Mouse (Mus musculus) c-Kit-negative CD71-positive TER-119-positive erythroid progenitor cells, embryonic 14.5 days (primary cell): ENCODE results near the gene Ksr1.

Experiments
- DNase-seq: peaks from one replicate; pipeline ENCODE4 v3.0.0-alpha.2; 2013; ENCODE audit warnings: low read depth, low spot score

Gene Ksr1

GRCm38 (mm10) chr11:79146331-79146767, at the start of gene Ksr1:
Gene Ksr1 (minus strand): TSS chr11:79146407.
- DNase-seq: peak; percentile 66

- peak; percentile 37 for DNase-seq
Observed at GRCm38 (mm10) chr11:79192176-79192575, 46.0 kb upstream of the Ksr1 start.

- DNase-seq: no peak
Observed at GRCm38 (mm10) chr11:79191214-79191613, 45.0 kb upstream of the Ksr1 start.

DNA sequence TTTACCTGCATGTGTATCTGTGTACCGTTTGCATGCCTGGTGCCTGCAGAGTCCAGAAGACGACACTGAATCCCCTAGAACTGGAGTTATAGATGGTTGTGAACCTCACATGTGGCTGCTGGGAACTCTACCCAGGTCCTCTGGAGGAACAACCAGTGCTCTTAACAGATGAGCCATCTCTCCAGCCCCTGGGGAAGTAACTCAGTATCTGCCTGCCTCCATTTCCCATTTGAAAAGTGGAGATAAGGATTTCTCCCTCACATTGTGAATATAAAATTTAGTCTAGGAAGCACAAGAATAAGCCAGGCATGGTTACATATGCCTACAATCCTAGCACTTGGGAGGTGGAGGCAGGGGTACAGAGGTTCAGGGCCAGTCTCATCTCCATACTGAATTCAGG, 44.0 kb upstream of the Ksr1 start:
- DNase-seq: no peak

DNA sequence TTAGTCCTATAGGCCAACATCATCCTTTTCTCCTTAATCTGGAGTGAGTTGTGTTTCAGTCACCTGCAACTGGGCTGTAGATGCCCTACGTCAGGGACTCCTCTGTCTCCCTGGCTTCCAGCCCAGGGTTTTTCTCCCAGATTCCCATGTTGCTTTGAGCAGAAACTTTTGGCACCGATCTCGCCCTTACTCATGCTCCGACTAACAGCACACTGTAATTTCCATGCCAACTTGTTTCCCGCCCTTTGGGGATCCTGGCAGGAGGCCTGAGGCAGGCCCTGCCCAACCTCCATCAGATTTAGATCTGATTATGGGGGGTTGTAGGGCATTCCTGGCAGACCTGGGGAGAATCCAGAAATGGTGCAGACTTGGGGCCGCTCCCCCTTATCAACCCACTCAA, 42.0 kb upstream of the Ksr1 start:
- DNase-seq: no peak

DNA sequence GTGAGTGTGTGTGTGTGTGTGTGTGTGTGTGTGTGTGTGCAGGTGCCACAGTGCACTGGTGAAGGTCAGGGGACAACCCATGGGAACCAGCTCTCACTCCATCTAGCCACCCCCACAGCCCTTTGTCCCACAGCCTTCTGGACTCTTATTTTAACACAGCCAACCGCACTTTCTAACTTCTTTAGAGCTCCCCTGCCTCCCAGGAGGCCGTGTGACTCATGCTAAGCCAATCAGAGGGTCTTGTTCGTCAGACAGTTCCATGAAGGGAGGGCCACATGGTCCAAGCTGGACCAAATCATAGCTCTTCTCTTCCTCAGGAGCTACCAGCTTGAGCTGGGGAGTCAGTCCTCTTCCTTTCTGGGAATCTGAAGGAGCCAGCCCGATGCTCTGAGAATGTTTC, 41.1 kb upstream of the Ksr1 start:
- DNase-seq: no peak

DNA sequence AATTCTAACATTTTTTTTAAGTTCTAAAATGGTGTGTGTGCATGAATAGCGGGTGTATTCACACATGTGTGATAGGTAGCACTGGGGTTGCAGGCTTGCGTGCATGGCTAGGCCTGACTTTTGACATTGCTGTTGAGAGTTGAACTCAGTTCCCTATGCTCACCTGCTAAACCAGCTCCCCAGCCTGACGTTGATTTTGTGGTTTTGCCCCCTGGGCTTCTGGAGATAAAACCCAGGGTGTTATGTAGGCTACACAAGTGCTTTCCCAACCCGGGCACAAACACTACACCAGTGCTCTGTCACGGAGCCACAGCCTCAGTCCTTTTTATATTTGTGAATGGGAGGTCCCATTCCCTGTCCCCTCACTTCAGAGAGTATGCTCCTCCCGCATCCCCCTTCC, 39.5 kb upstream of the Ksr1 start:
- DNase-seq: no peak

DNA sequence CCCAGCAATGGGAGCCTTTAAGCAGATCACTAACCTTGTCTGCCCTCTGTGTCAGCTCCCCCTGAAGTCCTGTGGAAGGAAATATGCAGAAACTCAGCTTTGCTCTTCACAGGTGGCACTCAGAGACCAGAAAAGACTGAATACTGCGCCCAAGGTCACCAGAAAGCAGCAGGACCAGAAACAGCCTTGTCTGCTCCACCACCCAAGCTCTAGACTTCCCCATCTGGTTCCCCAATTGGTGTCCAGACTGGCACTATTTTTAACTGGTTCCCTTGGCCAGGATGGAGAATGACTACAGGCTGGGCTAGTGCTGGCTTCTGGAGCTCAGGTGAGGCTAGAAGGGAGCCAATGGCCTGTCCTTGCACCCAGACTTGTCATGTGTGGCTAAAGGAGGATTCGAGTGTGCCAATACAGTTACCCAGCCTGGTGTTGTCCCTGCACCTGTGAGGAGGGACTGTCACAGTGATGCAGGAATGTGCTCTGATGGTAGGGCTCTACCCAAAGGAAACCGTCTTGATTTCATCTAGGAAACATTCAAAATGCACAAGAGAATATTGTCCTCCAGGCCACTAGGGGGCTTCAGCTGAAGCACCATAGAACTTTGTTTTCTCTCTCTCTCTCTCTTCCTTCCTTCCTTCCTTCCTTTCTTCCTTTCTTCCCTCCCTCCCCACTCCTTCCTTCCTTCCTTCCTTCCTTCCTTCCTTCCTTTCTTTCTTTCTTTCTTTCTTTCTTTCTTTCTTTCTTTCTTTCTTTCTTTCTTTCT, 38.1 kb upstream of the Ksr1 start:
- DNase-seq: no peak

- DNase-seq: no peak
Observed at GRCm38 (mm10) chr11:79183400-79183799, 37.2 kb upstream of the Ksr1 start.

DNA sequence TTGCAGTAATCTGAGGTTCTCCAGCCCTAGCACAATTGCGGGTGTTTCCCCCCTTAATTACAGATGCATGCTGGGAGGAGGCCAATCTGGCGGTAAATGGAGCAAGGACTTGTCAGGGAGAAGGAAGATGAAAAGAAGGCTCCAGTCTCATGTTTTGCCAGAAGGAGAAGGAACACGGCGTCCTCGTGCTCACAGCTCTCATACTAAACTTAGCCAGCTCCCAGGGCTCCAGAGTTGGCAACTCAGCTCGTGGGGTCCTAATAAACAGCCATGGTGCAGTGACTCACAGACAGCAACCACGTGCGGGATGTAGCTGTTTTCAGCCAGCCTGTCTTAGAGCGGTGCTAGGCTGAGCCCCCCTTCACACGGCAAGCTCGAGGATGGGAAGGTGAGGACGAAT, 36.7 kb upstream of the Ksr1 start:
- DNase-seq: no peak

GRCm38 (mm10) chr11:79181914-79182313, 35.7 kb upstream of the Ksr1 start:
- DNase-seq: no peak

GRCm38 (mm10) chr11:79176687-79177086, 30.5 kb upstream of the Ksr1 start:
- no peak for DNase-seq

DNA sequence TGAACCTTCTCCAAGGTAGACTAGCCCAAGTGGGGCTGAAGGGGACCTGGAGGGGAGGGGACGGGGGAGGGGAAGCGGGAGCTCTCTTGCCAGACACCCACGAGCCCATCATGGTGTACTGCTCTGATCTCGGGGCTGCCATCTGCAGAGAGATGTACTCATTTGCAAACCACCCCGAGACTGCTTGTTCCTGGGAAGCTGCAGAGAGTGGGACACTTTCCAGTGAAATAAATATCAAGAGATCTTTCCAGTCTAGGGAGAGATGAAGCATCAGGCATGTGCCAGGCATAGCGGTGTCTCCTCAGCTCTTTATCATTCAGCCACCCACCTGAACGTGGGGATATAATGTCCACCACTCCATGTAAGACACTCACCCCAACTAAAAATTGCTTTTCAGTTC, 25.8 kb upstream of the Ksr1 start:
- no peak for DNase-seq

GRCm38 (mm10) chr11:79166582-79167300, 20.5 kb upstream of the Ksr1 start:
- DNase-seq: no peak

DNA sequence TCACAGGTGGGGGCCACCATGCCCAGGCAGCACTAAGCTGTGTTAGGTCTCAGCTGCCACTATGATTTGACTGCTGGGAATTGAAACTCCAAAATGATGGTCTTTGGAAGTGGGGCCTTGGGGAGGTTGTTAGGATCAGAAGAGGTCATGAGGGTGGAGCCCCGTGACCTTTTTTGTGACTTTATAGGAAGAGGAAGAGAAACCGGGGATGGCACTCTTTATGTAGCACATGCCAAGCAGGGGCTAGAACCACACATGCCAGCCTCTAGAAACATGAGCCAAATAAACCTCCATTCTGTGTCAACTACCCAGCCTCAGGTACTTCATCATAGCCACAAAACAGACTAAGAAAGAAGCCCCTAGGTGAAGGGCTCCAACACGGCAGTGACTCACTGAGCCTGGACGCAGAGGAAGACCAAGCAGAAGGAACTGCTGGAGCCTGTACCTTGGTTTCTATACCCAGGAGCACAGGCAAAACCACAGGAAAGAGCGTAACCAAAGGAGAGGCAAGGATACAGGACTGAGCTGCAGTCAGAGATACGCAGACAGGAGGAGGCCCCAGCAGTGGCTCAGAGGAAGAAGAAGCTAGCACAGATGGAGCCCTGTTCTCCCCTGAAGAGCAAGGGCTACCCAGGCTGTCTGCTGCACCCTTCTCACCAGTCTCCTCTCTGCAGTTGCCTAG, 15.0 kb upstream of the Ksr1 start:
- DNase-seq: no peak

DNA sequence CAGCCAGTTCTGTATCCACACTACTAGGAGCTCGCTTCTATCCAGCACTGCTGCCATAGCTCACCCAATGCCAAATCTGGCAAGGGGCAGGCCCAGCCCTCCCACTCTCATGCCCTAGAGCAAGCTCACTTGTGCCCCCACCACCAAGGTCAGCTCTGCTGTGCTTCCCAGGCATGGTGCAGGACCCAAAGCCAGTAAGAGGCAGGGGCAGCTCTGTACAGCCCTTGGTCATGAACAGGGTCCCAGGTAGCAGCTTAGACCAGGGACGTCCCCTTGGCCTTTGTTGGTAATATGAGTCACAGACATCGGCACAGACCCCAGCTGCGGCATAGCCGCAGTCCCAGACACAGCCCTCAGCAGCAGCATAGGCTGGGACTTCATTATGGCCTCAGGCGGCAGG, 13.9 kb upstream of the Ksr1 start:
- DNase-seq: no peak

- DNase-seq: no peak
Observed at GRCm38 (mm10) chr11:79157729-79158128, 11.5 kb upstream of the Ksr1 start.

GRCm38 (mm10) chr11:79155348-79155747, 9.1 kb upstream of the Ksr1 start:
- DNase-seq: no peak

DNA sequence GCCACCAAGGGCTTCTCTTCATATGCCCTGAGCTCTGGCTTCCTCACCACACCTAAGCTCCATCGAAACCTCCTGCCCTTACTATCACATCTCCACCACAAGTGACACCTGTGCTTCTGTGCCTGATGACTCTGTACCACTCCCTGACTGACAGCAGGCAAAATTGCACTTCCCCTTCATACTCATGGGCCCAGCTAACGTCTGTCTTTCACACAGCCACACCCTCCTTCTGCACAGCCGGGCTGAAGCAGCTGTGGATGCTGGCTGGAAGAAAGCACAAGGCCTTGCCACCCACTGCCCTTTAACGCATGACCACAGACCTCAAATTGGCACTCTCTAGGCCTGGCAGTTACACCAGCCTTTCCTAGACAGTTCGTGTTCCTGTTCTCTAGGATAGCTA, 6.5 kb upstream of the Ksr1 start:
- no peak for DNase-seq

DNA sequence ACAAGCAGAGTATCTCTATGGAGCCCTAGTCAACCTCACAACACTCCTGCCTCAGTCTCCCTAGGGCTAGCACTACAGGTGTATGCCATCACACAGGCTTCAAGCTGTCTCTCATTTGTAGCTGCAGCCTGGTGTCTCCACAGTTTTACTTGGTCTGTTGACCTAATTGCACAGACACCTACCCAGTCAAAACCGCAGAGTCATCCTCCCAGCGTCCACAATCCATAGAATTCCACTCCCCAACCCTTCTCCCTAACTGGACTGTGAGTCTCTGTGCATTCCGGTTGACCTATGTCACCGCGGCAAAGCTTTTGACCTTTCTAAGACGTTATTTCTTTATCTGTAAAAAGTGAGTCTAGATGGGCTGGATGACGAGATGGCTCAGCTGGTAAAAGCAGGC, 5.7 kb upstream of the Ksr1 start:
- DNase-seq: no peak

GRCm38 (mm10) chr11:79150301-79150700, 4.1 kb upstream of the Ksr1 start:
- DNase-seq: no peak

- no peak for DNase-seq
Observed at GRCm38 (mm10) chr11:79149295-79149694, 3.1 kb upstream of the Ksr1 start.

DNA sequence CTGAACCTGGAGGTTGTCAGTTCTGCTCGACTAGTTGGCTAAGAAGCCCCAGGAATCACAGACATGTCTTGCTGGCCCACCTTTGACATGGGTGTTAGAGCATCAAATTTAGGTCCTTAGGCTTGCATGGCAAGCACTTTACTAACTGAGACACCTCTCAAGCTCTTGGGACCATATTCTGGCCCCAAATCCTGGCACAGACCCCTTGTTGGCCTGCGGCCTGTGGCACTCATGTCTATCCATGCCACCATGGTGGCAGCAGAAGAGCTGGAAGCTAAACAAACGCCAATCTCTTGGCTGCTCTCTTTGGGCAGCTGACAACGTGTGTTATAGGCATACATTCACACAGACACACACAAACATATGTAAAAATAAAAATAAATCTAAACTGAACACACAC, 2.6 kb upstream of the Ksr1 start:
- no peak for DNase-seq
